Mouse (Mus musculus): Measurements from ENCODE around the gene 9930111J21Rik1.
"Not testable (repeated sequence)": the region's sequence is repeated elsewhere in the genome, so short reads cannot be mapped to it uniquely, and the experiment has no call there.

DNA sequence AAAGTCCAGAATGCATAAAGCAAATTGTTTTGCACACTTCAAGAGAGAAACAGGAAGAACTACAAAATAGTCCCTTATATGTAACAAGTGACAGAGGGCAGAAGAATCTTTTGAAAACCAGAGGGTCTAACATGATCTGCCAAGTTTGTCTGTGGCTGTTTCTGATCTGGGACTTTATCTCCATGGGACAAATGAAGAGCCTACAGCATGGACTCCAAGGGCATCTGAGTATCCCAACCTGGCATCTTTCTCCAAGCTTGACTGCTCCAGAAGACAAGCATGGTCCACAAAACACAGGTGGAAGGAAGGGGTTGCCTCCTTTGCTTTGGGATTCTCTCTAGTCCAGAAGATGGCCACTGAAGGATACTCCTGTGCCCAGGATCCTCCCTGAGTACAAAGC lies 52.8 kb downstream of the 9930111J21Rik1 start:
- not testable (repeated sequence) for TF ChIP-seq MAFK (IDR thresholded peaks at IDR 0.05; ENCODE audit: insufficient read depth, low read depth, low read length); ZC3H11A (IDR thresholded peaks at IDR 0.05; ENCODE audit: borderline replicate concordance, low read depth, low read length); HCFC1 (IDR thresholded peaks at IDR 0.05; ENCODE audit: borderline replicate concordance, insufficient read depth, low read length); CHD2 (IDR thresholded peaks at IDR 0.05; ENCODE audit: low read depth, low read length); ZNF384 (IDR thresholded peaks at IDR 0.05; ENCODE audit: low read depth, low read length)
